Mouse (Mus musculus) ES-Bruce4 (cell line): Measurements from ENCODE around the gene Il4ra.

Source experiments
- CTCF ChIP-seq: IDR thresholded peaks from one replicate; pipeline ENCODE4 v1.8.1; 2011; ENCODE audit warnings: low read depth, low read length
- EP300 ChIP-seq: IDR thresholded peaks from 2 replicates; pipeline ENCODE4 v1.6.1; 2011; ENCODE audit warnings: low read depth, low read length; ENCODE audit not compliant: insufficient read depth
- POLR2A ChIP-seq: IDR thresholded peaks from one replicate; pipeline ENCODE4 v1.8.1; 2011; ENCODE audit warnings: low read length; ENCODE audit not compliant: insufficient read depth

GRCm38 (mm10) chr7:125555351-125555872, 3.5 kb downstream of the Il4ra start:
- no peak for TF ChIP-seq POLR2A
- no peak for TF ChIP-seq EP300
- TF ChIP-seq CTCF = no peak
